Mouse (Mus musculus) kidney, embryonic 15.5 days (tissue): ENCODE measurements around the gene Ntn4. TPM values are rescaled to one million over a fixed set of nuclear protein-coding genes. Genes with fewer than 3 reads are reported as not detected.

Source experiments
- ATAC-seq: fragments of 200-750 bp; cut with Nextera tagmentation; replicated peaks from 2 replicates; pipeline ENCODE4 v1.8.0; 2017; ENCODE audit warnings: moderate TSS enrichment; ENCODE audit not compliant: low FRiP score
- H3K27ac ChIP-seq: fragments of 300-500 bp; sonication (generic); 2 replicates; pipeline ENCODE4 v1.5.1; 2015; ENCODE audit warnings: mild to moderate bottlenecking, inconsistent platforms
- H3K27me3 ChIP-seq: fragments of 300-500 bp; sonication (generic); 2 replicates; pipeline ENCODE4 v1.6.1; 2015; ENCODE audit warnings: inconsistent platforms
- H3K36me3 ChIP-seq: fragments of 300-500 bp; sonication (generic); 2 replicates; pipeline ENCODE4 v1.6.1; 2015; ENCODE audit warnings: inconsistent platforms
- H3K4me1 ChIP-seq: fragments of 300-500 bp; sonication (generic); 2 replicates; pipeline ENCODE4 v1.6.1; 2015; ENCODE audit warnings: inconsistent platforms
- H3K4me2 ChIP-seq: fragments of 300-500 bp; sonication (generic); 2 replicates; pipeline ENCODE4 v1.6.1; 2015; ENCODE audit warnings: moderate library complexity, mild to moderate bottlenecking, inconsistent platforms
- H3K4me3 ChIP-seq: fragments of 300-500 bp; sonication (generic); replicated peaks from 2 replicates; pipeline ENCODE4 v1.5.1; 2015; ENCODE audit warnings: mild to moderate bottlenecking, inconsistent platforms
- H3K9ac ChIP-seq: fragments of 300-500 bp; sonication (generic); 2 replicates; pipeline ENCODE4 v1.6.1; 2015; ENCODE audit warnings: mild to moderate bottlenecking, inconsistent platforms
- H3K9me3 ChIP-seq: fragments of 300-500 bp; sonication (generic); replicated peaks from 2 replicates; pipeline ENCODE4 v1.6.1; 2016; ENCODE audit warnings: inconsistent platforms
- WGBS: fragments of 180-500 bp; shearing (Covaris S2); methylation state at CpG from one replicate; pipeline ENCODE4 v1.1.7; 2015; ENCODE audit warnings: mixed read lengths; 5-methylcytosine and 5-hydroxymethylcytosine counted together
- polyA plus RNA-seq: library from polyadenylated mRNA; unstranded; fragments of >200 nt; fragmentation: Nextera tagmentation; extraction: Ambion mirVana; gene quantifications from 2 replicates; pipeline ENCODE4 v1.2.1, GENCODE M21; 2015

The Ntn4 gene
- polyA plus RNA-seq, 1 experiment from 2014 or later, result 0.93 TPM

DNA sequence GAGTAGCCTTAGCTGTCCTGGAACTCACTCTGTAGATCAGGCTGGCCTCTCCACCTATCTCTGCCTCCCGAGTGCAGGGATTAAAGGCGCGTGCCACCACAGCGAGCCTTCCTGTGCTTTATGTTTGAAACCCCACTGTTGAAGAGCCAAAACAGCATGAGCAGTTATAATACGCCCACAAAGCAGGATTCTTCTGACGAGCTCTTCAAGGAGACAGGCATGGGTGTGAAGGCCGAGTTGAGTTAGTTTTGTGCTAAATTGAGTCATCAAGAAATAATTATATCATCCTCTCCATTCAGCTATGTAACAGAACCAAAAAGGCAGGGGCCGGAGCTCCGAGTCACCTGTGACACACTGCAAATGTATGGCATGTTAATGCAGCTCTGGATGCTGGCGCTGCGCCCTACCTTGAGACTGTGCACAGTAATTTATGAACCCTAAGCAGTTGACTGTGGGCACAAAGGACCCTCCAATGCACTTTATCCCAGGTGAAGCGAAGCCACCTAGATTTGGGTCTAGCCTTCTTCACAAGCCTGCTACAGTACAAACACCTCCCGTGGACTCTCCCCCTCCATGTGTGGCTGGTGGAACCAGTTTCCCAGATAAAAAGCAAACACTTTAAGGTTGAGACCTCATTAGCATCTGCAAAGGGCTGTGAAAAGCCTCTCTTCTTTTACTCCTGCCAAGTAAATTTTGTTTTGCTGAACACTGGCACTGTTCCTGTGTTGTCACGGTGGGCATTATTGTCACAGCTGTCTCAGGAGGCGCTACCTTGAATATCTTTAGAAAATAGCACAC lies 142.9 kb downstream of the Ntn4 start:
- Histone ChIP-seq H3K27me3 (no peaks in the 10 kb centered on the region), H3K9me3 (no peaks in the 10 kb centered on the region), H3K4me3 (no peak overlapping the region), H3K36me3 (no peaks in the 10 kb centered on the region), H3K4me1 (no peaks in the 10 kb centered on the region), H3K4me2 (no peak overlapping the region), H3K27ac (no peak overlapping the region), H3K9ac (no peak overlapping the region)
- WGBS, result 80% methylated on average over 15 of the region's 15 CpGs
- no peak for ATAC-seq

Other genes with a start within 250 kb of the Ntn4 start
- gene Lta4h, start 187.3 kb upstream of the Ntn4 start, polyA plus RNA-seq, result 170 and 174 TPM in 2 replicates
- gene Hal, start 151.9 kb upstream of the Ntn4 start, polyA plus RNA-seq, result 0.14 and 0.21 TPM in 2 replicates
- 0.62 and 1.1 TPM in 2 replicates for gene Amdhd1, start 100.6 kb upstream of the Ntn4 start, polyA plus RNA-seq
- gene Ccdc38, start 100.0 kb upstream of the Ntn4 start, polyA plus RNA-seq, result 0.31 and 0.42 TPM in 2 replicates
- gene Snrpf, start 51.0 kb upstream of the Ntn4 start, polyA plus RNA-seq, result 139 TPM in 2 replicates
- gene Usp44, start 190.9 kb downstream of the Ntn4 start, polyA plus RNA-seq, result 0.73 and 1.1 TPM in 2 replicates